Mouse (Mus musculus) splenic B cell, adult 2 months (primary cell): ENCODE data around the gene Cep85l.
A peak's percentile ranks its signal among the peaks of the same experiment; 100 is the strongest.

Experiments used
- DNase-seq: peaks from one replicate; pipeline ENCODE4 v3.0.0-alpha.2; 2011; ENCODE audit warnings: low read depth, low spot score
- H3K27me3 ChIP-seq: 2 replicates; pipeline ENCODE4 v1.6.1; 2012; ENCODE audit warnings: mild to moderate bottlenecking, low read length, moderate library complexity, mixed read lengths; ENCODE audit not compliant: control insufficient read depth, poor library complexity, insufficient read depth, severe bottlenecking
- H3K36me3 ChIP-seq: 2 replicates; pipeline ENCODE4 v1.6.1; 2012; ENCODE audit warnings: mild to moderate bottlenecking, low read length, moderate library complexity, mixed read lengths; ENCODE audit not compliant: control insufficient read depth, poor library complexity, insufficient read depth, severe bottlenecking

The Cep85l gene

GRCm38 (mm10) chr10:53410831-53411230, 31.1 kb upstream of the Cep85l start:
- H3K27me3 ChIP-seq, result no peaks in the 10 kb centered on the region
- no peaks in the 10 kb centered on the region for H3K36me3 ChIP-seq
- DNase-seq, result no peak

- no peaks in the 10 kb centered on the region; the same call in 1 of the 2 replicates for H3K27me3 ChIP-seq
- H3K36me3 ChIP-seq, result no peaks in the 10 kb centered on the region
- no peak for DNase-seq
These were observed 27.7 kb upstream of the Cep85l start for GRCm38 (mm10) chr10:53407422-53407821.

GRCm38 (mm10) chr10:53406845-53407244, 27.1 kb upstream of the Cep85l start:
- no peak for DNase-seq
- Histone ChIP-seq H3K36me3 (no peaks in the 10 kb centered on the region), H3K27me3 (no peaks in the 10 kb centered on the region; the same call in 1 of the 2 replicates)

GRCm38 (mm10) chr10:53402293-53402692, 22.5 kb upstream of the Cep85l start:
- DNase-seq, result peak; percentile 15
- Histone ChIP-seq H3K36me3 (no peaks in the 10 kb centered on the region), H3K27me3 (no peaks in the 10 kb centered on the region; the same call in 1 of the 2 replicates)

GRCm38 (mm10) chr10:53399053-53399452, 19.3 kb upstream of the Cep85l start:
- Histone ChIP-seq H3K27me3 (no peaks in the 10 kb centered on the region), H3K36me3 (no peaks in the 10 kb centered on the region)
- no peak for DNase-seq

GRCm38 (mm10) chr10:53398540-53398902, 18.8 kb upstream of the Cep85l start:
- H3K36me3 ChIP-seq, result no peaks in the 10 kb centered on the region
- DNase-seq, result peak; percentile 25
- H3K27me3 ChIP-seq, result no peaks in the 10 kb centered on the region

- no peaks in the 10 kb centered on the region for H3K27me3 ChIP-seq
- no peaks in the 10 kb centered on the region for H3K36me3 ChIP-seq
- DNase-seq, result peak; percentile 5
These were observed 18.2 kb upstream of the Cep85l start for GRCm38 (mm10) chr10:53397846-53398539.

- Histone ChIP-seq H3K27me3 (no peaks in the 10 kb centered on the region), H3K36me3 (no peaks in the 10 kb centered on the region)
- DNase-seq, result no peak
These were observed 15.3 kb upstream of the Cep85l start for GRCm38 (mm10) chr10:53394923-53395629.

GRCm38 (mm10) chr10:53388227-53388920, 8.6 kb upstream of the Cep85l start:
- H3K36me3 ChIP-seq, result no peaks in the 10 kb centered on the region
- no peaks in the 10 kb centered on the region for H3K27me3 ChIP-seq
- no peak for DNase-seq

- Histone ChIP-seq H3K36me3 (no peaks in the 10 kb centered on the region), H3K27me3 (no peaks in the 10 kb centered on the region)
- DNase-seq, result no peak
These were observed 5.7 kb upstream of the Cep85l start for GRCm38 (mm10) chr10:53385438-53385837.

- DNase-seq, result no peak
- H3K27me3 ChIP-seq, result no peaks in the 10 kb centered on the region
- H3K36me3 ChIP-seq, result no peaks in the 10 kb centered on the region
These were observed 5.1 kb upstream of the Cep85l start for GRCm38 (mm10) chr10:53384896-53385295.

GRCm38 (mm10) chr10:53382696-53383365, 3.1 kb upstream of the Cep85l start:
- Histone ChIP-seq H3K27me3 (no peaks in the 10 kb centered on the region), H3K36me3 (no peaks in the 10 kb centered on the region)
- DNase-seq, result no peak

- DNase-seq, result no peak
- Histone ChIP-seq H3K27me3 (no peaks in the 10 kb centered on the region), H3K36me3 (no peaks in the 10 kb centered on the region)
These were observed 602 bp downstream of the Cep85l start for GRCm38 (mm10) chr10:53378981-53379708.

- Histone ChIP-seq H3K36me3 (no peaks in the 10 kb centered on the region), H3K27me3 (no peaks in the 10 kb centered on the region)
- DNase-seq, result no peak
These were observed 1.5 kb downstream of the Cep85l start for GRCm38 (mm10) chr10:53378296-53378695.
